Mouse (Mus musculus) liver, postnatal 0 days (tissue): ENCODE measurements around the gene Rnf207.

Source experiments
- CTCF ChIP-seq: sonication (generic); IDR thresholded peaks from 2 replicates; pipeline ENCODE4 v1.5.1; 2016; ENCODE audit warnings: antibody characterized with exemption, low read depth
- EP300 ChIP-seq: IDR thresholded peaks from 2 replicates; pipeline ENCODE4 v1.6.1; 2016; ENCODE audit warnings: antibody characterized with exemption, low read depth, mild to moderate bottlenecking

GRCm38 (mm10) chr4:152318517-152319234, at the start of gene Rnf207:
- TF ChIP-seq EP300: no peak
- peak; percentile 65 for TF ChIP-seq CTCF
